Mouse (Mus musculus): ENCODE results near the gene Alox12. TPM values are rescaled to one million over a fixed set of nuclear protein-coding genes. Genes with fewer than 3 reads are reported as not detected.
A peak's percentile ranks its signal among the peaks of the same experiment; 100 is the strongest.

Gene Alox12
- polyA plus RNA-seq, 1 experiment = 0.47 TPM

DNA sequence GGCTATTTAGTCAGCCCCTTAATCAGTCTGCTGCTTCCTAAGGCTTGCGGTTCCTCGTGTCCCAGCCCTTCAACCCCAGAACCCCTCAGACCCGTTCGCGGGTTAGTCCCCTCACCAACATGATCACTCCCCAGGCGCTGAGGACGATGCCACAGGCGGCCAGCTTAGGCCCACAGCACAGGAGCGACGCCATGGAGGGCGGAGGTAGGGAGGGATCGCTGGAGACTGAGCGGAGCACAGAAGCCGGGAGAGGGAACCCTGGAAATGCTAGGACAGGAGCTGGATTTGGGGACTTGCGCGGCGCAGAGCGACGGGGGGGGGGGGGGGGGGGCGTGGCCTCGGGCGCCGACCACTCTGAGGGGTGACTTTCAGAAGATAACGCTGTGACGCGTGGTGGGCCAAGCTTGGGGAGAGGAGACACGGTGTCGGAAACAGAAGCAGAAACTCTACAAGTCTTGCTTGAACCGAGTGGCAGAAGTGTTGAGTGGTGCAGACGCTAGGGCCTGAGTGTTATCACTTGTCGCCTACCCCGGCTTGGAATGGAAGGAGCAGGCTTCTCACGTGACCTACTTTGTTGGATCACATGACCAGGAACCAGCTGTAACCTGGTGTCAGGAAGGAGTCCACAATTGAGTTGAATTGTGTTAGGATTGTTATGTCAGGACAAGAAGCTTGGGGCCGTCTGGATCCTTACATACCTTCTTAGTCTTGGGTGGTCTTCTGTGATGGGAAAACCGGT lies 15.4 kb downstream of the Alox12 start, which contains the start of the genes Gm21988 and Rnasek:
TSS of gene Gm21988 (minus strand) at position 290 of the 739 bp plus-strand sequence.
TSS of gene Rnasek (minus strand) at position 302 of the 739 bp plus-strand sequence.
- H3K79me2 ChIP-seq (ENCODE audit: control insufficient read depth, insufficient read depth) = peaks cover 31% of the 10 kb centered on the region
- peak within 1 kb of the TSS; percentile 96 for H3ac ChIP-seq (ENCODE audit: control insufficient read depth, insufficient read length, low read depth)
- peaks cover 18% of the 10 kb centered on the region for H3K79me3 ChIP-seq (ENCODE audit: low read depth)
- peak within 1 kb of the TSS; percentile 84 for H3K4me3 ChIP-seq (ENCODE audit: insufficient read depth, poor library complexity, severe bottlenecking)
- no peak for TF ChIP-seq MYOG (IDR thresholded peaks at IDR 0.05; ENCODE audit: control insufficient read depth, extremely low read depth, insufficient read length)
- TF ChIP-seq CTCF (IDR thresholded peaks at IDR 0.05; ENCODE audit: control insufficient read depth, insufficient read depth, insufficient read length) = no peak
- no peak for TF ChIP-seq FOSL1 (IDR thresholded peaks at IDR 0.05; ENCODE audit: insufficient read depth, low read length, poor library complexity, severe bottlenecking)
- peak; percentile 100 for TF ChIP-seq USF1 (IDR thresholded peaks at IDR 0.05; ENCODE audit: low read depth)
- TF ChIP-seq CEBPB (IDR thresholded peaks at IDR 0.05; ENCODE audit: low read depth) = no peak
- no peak for TF ChIP-seq MYOD1 (IDR thresholded peaks at IDR 0.05; ENCODE audit: control insufficient read depth, insufficient read length, low read depth)
- TF ChIP-seq MAX (IDR thresholded peaks at IDR 0.05) = peak; percentile 23
- peaks cover 6% of the 10 kb centered on the region for H3K27me3 ChIP-seq (ENCODE audit: control insufficient read depth, insufficient read depth, insufficient read length)
- peaks cover 9% of the 10 kb centered on the region for H3K36me3 ChIP-seq (ENCODE audit: control insufficient read depth, insufficient read depth)

DNA sequence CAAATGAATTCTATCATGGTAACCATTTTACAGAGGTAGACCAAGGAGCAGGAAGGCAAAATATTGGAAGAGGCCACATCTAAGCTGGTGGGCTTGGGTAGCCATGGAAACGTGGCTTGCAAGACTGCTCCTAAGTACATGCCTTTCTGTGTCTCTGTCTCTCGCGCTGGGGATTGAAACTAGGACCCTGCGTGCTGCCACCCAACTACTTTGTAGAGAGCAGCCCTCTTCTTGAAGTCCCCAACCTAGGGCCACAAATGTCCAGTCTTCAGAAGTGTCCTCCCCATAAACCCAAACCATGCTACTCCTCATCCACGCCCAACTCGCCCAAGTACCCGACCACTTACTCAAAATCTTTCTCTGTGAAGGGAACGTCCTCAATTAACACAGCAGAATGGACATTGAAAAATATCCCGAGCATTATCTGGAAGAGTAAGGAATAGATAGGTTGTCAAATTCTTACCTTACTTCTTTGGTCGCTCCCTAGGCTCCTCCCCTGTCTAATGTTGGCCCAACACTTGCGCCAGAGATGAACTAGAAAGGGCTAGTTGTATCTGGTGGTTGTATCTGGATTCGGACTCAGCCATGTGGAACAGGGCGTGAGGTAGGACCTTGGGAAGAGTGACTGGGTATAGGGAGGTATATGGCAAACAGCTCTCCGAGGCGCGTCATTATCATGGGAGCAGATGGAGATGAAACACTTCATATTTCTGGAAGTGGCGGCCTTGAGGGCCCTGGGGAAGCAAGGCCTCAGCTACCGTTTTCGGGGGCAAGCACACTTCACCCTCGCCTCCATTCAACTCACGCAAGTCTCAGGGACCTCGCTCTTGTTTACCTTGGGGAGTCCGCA lies 16.3 kb downstream of the Alox12 start:
- H3K27me3 ChIP-seq (ENCODE audit: control insufficient read depth, insufficient read depth, insufficient read length) = no peaks in the 10 kb centered on the region
- H3ac ChIP-seq (ENCODE audit: control insufficient read depth, insufficient read length, low read depth) = peak overlapping the region; percentile 96
- peaks cover 11% of the 10 kb centered on the region for H3K36me3 ChIP-seq (ENCODE audit: control insufficient read depth, insufficient read depth)
- peaks cover 18% of the 10 kb centered on the region for H3K79me3 ChIP-seq (ENCODE audit: low read depth)
- peaks cover 31% of the 10 kb centered on the region for H3K79me2 ChIP-seq (ENCODE audit: control insufficient read depth, insufficient read depth)
- peak overlapping the region; percentile 84 for H3K4me3 ChIP-seq (ENCODE audit: insufficient read depth, poor library complexity, severe bottlenecking)
- TF ChIP-seq MYOG (IDR thresholded peaks at IDR 0.05; ENCODE audit: control insufficient read depth, extremely low read depth, insufficient read length) (no peak), MAX (IDR thresholded peaks at IDR 0.05) (no peak), USF1 (IDR thresholded peaks at IDR 0.05; ENCODE audit: low read depth) (no peak), CEBPB (IDR thresholded peaks at IDR 0.05; ENCODE audit: low read depth) (no peak)

DNA sequence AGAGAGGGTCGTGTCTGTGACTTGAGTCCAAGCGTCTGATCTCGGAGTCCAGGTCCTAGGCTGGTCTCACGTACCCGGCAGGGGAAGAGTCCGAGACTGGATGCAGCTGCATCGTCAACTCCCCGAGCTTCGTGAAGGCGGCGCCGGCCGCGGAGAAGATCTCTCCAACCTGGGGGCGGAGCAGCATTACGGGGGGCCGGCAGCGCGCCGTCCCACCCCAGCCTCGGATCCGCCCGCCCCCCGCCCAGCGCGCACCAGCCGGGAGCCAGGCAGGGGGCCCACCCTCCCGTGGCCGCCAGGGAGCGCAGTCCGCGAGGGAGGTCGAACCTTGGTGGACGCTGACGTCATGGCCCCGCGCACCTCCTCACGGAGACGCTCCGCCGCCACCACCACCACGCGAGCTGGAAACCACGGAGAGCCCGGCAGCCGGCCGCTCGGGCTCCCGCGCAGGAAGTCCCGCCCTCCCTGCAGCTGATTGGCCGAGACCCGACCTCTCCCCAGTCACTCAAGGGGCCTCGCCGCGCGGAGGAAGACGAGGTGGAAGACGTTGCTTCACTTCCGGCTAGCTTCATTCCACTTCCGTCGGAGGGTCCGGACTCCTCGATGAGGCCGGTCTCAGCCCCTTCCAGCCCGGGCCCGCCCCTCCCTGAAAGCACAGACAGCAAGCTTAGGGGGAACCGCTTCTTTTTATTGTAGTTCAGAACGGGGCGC lies 17.5 kb downstream of the Alox12 start, which contains the start of gene 0610010K14Rik:
TSS of gene 0610010K14Rik (minus strand) at position 458 of the 711 bp plus-strand sequence.
- Histone ChIP-seq H3ac (ENCODE audit: control insufficient read depth, insufficient read length, low read depth) (peak within 1 kb of the TSS; percentile 96), H3K79me2 (ENCODE audit: control insufficient read depth, insufficient read depth) (peaks cover 31% of the 10 kb centered on the region), H3K27me3 (ENCODE audit: control insufficient read depth, insufficient read depth, insufficient read length) (no peaks in the 10 kb centered on the region), H3K36me3 (ENCODE audit: control insufficient read depth, insufficient read depth) (peaks cover 11% of the 10 kb centered on the region), H3K4me3 (ENCODE audit: insufficient read depth, poor library complexity, severe bottlenecking) (peak within 1 kb of the TSS; percentile 84), H3K79me3 (ENCODE audit: low read depth) (peaks cover 18% of the 10 kb centered on the region)
- TF ChIP-seq CTCF (IDR thresholded peaks at IDR 0.05; ENCODE audit: control insufficient read depth, insufficient read depth, insufficient read length) (peak; percentile 95), MYOD1 (IDR thresholded peaks at IDR 0.05; ENCODE audit: control insufficient read depth, insufficient read length, low read depth) (no peak), MYOG (IDR thresholded peaks at IDR 0.05; ENCODE audit: control insufficient read depth, extremely low read depth, insufficient read length) (no peak), CEBPB (IDR thresholded peaks at IDR 0.05; ENCODE audit: low read depth) (peak; percentile 87), MAX (IDR thresholded peaks at IDR 0.05) (peak; percentile 77)

DNA sequence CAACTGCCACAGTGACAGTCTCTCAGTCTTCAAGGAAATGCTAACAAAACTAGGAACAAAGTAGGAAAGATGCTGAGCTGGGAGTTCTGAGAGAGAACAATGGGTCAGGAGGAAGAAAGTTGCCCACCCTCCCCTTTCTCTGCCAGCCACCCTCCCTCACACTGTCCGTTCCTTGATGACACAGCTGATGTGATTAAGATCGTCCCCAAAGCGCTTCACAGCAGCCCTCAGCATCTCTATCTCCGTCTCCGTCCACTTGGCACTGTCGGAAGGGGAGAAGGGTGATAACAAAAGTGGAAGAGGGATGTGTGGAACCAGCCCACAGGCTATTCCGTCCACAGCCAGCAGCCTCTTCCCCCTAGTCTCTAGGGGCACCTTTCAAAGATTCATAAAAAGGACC lies 18.4 kb downstream of the Alox12 start:
- peaks cover 21% of the 10 kb centered on the region for H3K79me3 ChIP-seq (ENCODE audit: low read depth)
- peaks cover 11% of the 10 kb centered on the region for H3K36me3 ChIP-seq (ENCODE audit: control insufficient read depth, insufficient read depth)
- TF ChIP-seq MYOG (IDR thresholded peaks at IDR 0.05; ENCODE audit: control insufficient read depth, extremely low read depth, insufficient read length) (no peak), CEBPB (IDR thresholded peaks at IDR 0.05; ENCODE audit: low read depth) (no peak), MYOD1 (IDR thresholded peaks at IDR 0.05; ENCODE audit: control insufficient read depth, insufficient read length, low read depth) (no peak), CTCF (IDR thresholded peaks at IDR 0.05; ENCODE audit: control insufficient read depth, insufficient read depth, insufficient read length) (no peak), USF1 (IDR thresholded peaks at IDR 0.05; ENCODE audit: low read depth) (no peak), FOSL1 (IDR thresholded peaks at IDR 0.05; ENCODE audit: insufficient read depth, low read length, poor library complexity, severe bottlenecking) (no peak)
- H3ac ChIP-seq (ENCODE audit: control insufficient read depth, insufficient read length, low read depth) = peak overlapping the region; percentile 21
- peak overlapping the region; percentile 84 for H3K4me3 ChIP-seq (ENCODE audit: insufficient read depth, poor library complexity, severe bottlenecking)
- no peaks in the 10 kb centered on the region for H3K27me3 ChIP-seq (ENCODE audit: control insufficient read depth, insufficient read depth, insufficient read length)
- H3K79me2 ChIP-seq (ENCODE audit: control insufficient read depth, insufficient read depth) = peaks cover 39% of the 10 kb centered on the region

DNA sequence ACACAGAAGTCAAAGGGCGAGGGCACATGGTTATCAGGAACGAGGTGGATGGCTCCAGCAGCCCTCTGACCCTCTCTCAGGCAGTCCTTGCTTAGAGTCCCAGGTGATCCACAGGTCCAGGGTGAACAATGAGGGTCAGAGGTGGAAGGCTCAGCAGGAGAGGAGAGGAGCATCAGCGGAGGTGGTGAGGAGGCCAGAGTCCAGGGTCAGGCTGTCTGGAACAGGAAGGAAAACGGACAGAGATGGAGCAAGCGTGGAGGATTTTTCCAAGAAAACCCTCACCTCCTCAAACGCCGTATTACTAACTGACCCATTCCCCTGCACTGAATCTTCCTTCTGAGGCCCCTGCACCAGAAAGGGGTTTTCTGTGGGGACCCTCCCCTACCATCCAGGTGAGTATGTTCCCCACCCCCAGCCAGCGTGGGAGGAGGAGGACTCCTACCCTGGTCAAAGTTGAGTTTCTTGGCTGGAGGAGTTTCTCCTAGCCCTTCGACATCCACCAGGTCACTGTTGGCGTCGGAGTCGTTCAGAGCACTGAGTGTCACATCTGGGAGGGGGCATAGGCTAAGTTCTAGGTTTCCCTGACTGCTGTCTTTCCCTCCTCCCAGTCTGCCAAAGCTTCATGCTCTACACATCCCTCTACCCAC lies 19.8 kb downstream of the Alox12 start:
- H3K79me2 ChIP-seq (ENCODE audit: control insufficient read depth, insufficient read depth) = peaks cover 46% of the 10 kb centered on the region
- H3K4me3 ChIP-seq (ENCODE audit: insufficient read depth, poor library complexity, severe bottlenecking) = no peak overlapping the region
- no peaks in the 10 kb centered on the region for H3K27me3 ChIP-seq (ENCODE audit: control insufficient read depth, insufficient read depth, insufficient read length)
- H3K36me3 ChIP-seq (ENCODE audit: control insufficient read depth, insufficient read depth) = peaks cover 11% of the 10 kb centered on the region
- H3K79me3 ChIP-seq (ENCODE audit: low read depth) = peaks cover 23% of the 10 kb centered on the region
- no peak for TF ChIP-seq MAX (IDR thresholded peaks at IDR 0.05)
- TF ChIP-seq FOSL1 (IDR thresholded peaks at IDR 0.05; ENCODE audit: insufficient read depth, low read length, poor library complexity, severe bottlenecking) = no peak
- TF ChIP-seq MYOG (IDR thresholded peaks at IDR 0.05; ENCODE audit: control insufficient read depth, extremely low read depth, insufficient read length) = no peak
- TF ChIP-seq CEBPB (IDR thresholded peaks at IDR 0.05; ENCODE audit: low read depth) = no peak
- TF ChIP-seq MYOD1 (IDR thresholded peaks at IDR 0.05; ENCODE audit: control insufficient read depth, insufficient read length, low read depth) = no peak
- no peak for TF ChIP-seq USF1 (IDR thresholded peaks at IDR 0.05; ENCODE audit: low read depth)
- TF ChIP-seq CTCF (IDR thresholded peaks at IDR 0.05; ENCODE audit: control insufficient read depth, insufficient read depth, insufficient read length) = no peak
- H3ac ChIP-seq (ENCODE audit: control insufficient read depth, insufficient read length, low read depth) = no peak overlapping the region

Data from C2C12 (cell line).